Mouse (Mus musculus) forebrain, embryonic 11.5 days (tissue): ENCODE results near the gene Ndufb4. TPM values are rescaled to one million over a fixed set of nuclear protein-coding genes. Genes with fewer than 3 reads are reported as not detected.

ENCODE experiments used
- ATAC-seq: fragments of 200-750 bp; cut with Nextera tagmentation; replicated peaks from 2 replicates; pipeline ENCODE4 v1.8.0; 2017; ENCODE audit warnings: moderate TSS enrichment; ENCODE audit not compliant: low FRiP score
- DNase-seq: peaks from one replicate; pipeline ENCODE4 v3.0.0-alpha.2; 2017; ENCODE audit warnings: low spot score
- H3K27ac ChIP-seq: fragments of 300-500 bp; sonication (generic); 2 replicates; pipeline ENCODE4 v1.5.1; 2014; ENCODE audit warnings: low read depth, low read length
- H3K27me3 ChIP-seq: fragments of 300-500 bp; sonication (generic); 2 replicates; pipeline ENCODE4 v1.6.1; 2014; ENCODE audit warnings: mild to moderate bottlenecking, low read length, mixed read lengths; ENCODE audit not compliant: control insufficient read depth, insufficient read depth
- H3K36me3 ChIP-seq: fragments of 300-500 bp; sonication (generic); 2 replicates; pipeline ENCODE4 v1.6.1; 2014; ENCODE audit warnings: mild to moderate bottlenecking, low read length, moderate library complexity, mixed read lengths; ENCODE audit not compliant: control insufficient read depth, insufficient read depth
- H3K4me1 ChIP-seq: fragments of 300-500 bp; sonication (generic); replicated peaks from 2 replicates; pipeline ENCODE4 v1.6.1; 2014; ENCODE audit warnings: low read length, mixed read lengths; ENCODE audit not compliant: control insufficient read depth, insufficient read depth
- H3K4me2 ChIP-seq: fragments of 300-500 bp; sonication (generic); 2 replicates; pipeline ENCODE4 v1.6.1; 2014; ENCODE audit warnings: low read depth, mild to moderate bottlenecking, low read length, moderate library complexity, mixed read lengths; ENCODE audit not compliant: severe bottlenecking
- H3K4me3 ChIP-seq: fragments of 300-500 bp; sonication (generic); 2 replicates; pipeline ENCODE4 v1.5.1; 2014; ENCODE audit warnings: low read depth, low read length
- H3K9ac ChIP-seq: fragments of 300-500 bp; sonication (generic); 2 replicates; pipeline ENCODE4 v1.6.1; 2014; ENCODE audit warnings: low read length
- H3K9me3 ChIP-seq: fragments of 300-500 bp; sonication (generic); 2 replicates; pipeline ENCODE4 v1.6.1; 2016; ENCODE audit warnings: low read length, mixed read lengths; ENCODE audit not compliant: control insufficient read depth
- WGBS: fragments of 180-500 bp; shearing (Covaris S2); extraction: QIAGEN DNeasy Blood & Tissue Kit; methylation state at CpG from one replicate; pipeline ENCODE4 v1.1.7; 2014; 5-methylcytosine and 5-hydroxymethylcytosine counted together
- polyA plus RNA-seq: library from polyadenylated mRNA; unstranded; fragments of >200 nt; fragmentation: Nextera tagmentation; extraction: Ambion mirVana; gene quantifications from 2 replicates; pipeline ENCODE4 v1.2.1, GENCODE M21; 2014

Ndufb4 gene
- polyA plus RNA-seq, 1 experiment from 2014 or later, result 63.0 TPM

- Histone ChIP-seq H3K27me3 (no peaks in the 10 kb centered on the region), H3K4me2 (no peak overlapping the region), H3K4me1 (no peaks in the 10 kb centered on the region), H3K9me3 (no peaks in the 10 kb centered on the region), H3K36me3 (no peaks in the 10 kb centered on the region), H3K4me3 (no peak overlapping the region), H3K27ac (no peak overlapping the region), H3K9ac (no peak overlapping the region)
- ATAC-seq (no peak), DNase-seq (no peak)
- 95% methylated on average over 7 of the region's 7 CpGs for WGBS
Measured at GRCm38 (mm10) chr16:37598463-37598862, 55.8 kb downstream of the Ndufb4 start.

GRCm38 (mm10) chr16:37597412-37597811 lies 56.8 kb downstream of the Ndufb4 start:
- H3K4me2 ChIP-seq, result no peak overlapping the region
- no peaks in the 10 kb centered on the region for H3K4me1 ChIP-seq
- WGBS, result 77% methylated on average over 5 of the region's 5 CpGs
- no peaks in the 10 kb centered on the region for H3K9me3 ChIP-seq
- no peaks in the 10 kb centered on the region for H3K36me3 ChIP-seq
- no peaks in the 10 kb centered on the region for H3K27me3 ChIP-seq
- H3K4me3 ChIP-seq, result no peak overlapping the region
- no peak overlapping the region for H3K27ac ChIP-seq
- no peak for ATAC-seq
- no peak overlapping the region for H3K9ac ChIP-seq
- no peak for DNase-seq

Other genes with a start within 250 kb of the Ndufb4 start
- 56.5 and 60.9 TPM in 2 replicates for gene Gtf2e1, start 114.7 kb downstream of the Ndufb4 start, polyA plus RNA-seq
- 39.2 and 42.3 TPM in 2 replicates for gene Rabl3, start 114.6 kb downstream of the Ndufb4 start, polyA plus RNA-seq
- gene Hgd, start 74.3 kb downstream of the Ndufb4 start, polyA plus RNA-seq, result 0.28 TPM in 1 of 2 replicates, not detected in the other
- gene Fstl1, start 122.4 kb upstream of the Ndufb4 start, polyA plus RNA-seq, result 171 and 176 TPM in 2 replicates
- gene Gm36028, start 206.7 kb upstream of the Ndufb4 start, polyA plus RNA-seq, result 0.24 and 0.40 TPM in 2 replicates
- 64.8 and 73.5 TPM in 2 replicates for gene Lrrc58, start 213.9 kb upstream of the Ndufb4 start, polyA plus RNA-seq